Mouse (Mus musculus) megakaryocyte-erythroid progenitor cell, adult 5-6 weeks (primary cell): ENCODE results near the gene Sh3pxd2a. TPM values are rescaled to one million over a fixed set of nuclear protein-coding genes. Genes with fewer than 3 reads are reported as not detected.

Source experiments
- ATAC-seq: replicated peaks from 2 replicates; pipeline ENCODE4 v1.8.0; 2016; ENCODE audit warnings: mild to moderate bottlenecking, inconsistent platforms; ENCODE audit not compliant: severe bottlenecking, poor library complexity, low FRiP score, low TSS enrichment
- total RNA-seq, 2 experiments: library from RNA; stranded (forward) in 1 of 2; stranded (reverse) in 1 of 2; fragments of 200-1000, 215-1000 nt in 1 of 2; fragments of >200 nt in 1 of 2; fragmentation: Nextera tagmentation in 1 of 2; gene quantifications; 2 replicates each; pipeline ENCODE4 v1.2.3; 2014 to 2017

The Sh3pxd2a gene
- total RNA-seq (2014; fragmentation: Nextera tagmentation) (0.55 and 0.96 TPM in 2 replicates), total RNA-seq (2017) (0.34 and 1.0 TPM in 2 replicates)

DNA sequence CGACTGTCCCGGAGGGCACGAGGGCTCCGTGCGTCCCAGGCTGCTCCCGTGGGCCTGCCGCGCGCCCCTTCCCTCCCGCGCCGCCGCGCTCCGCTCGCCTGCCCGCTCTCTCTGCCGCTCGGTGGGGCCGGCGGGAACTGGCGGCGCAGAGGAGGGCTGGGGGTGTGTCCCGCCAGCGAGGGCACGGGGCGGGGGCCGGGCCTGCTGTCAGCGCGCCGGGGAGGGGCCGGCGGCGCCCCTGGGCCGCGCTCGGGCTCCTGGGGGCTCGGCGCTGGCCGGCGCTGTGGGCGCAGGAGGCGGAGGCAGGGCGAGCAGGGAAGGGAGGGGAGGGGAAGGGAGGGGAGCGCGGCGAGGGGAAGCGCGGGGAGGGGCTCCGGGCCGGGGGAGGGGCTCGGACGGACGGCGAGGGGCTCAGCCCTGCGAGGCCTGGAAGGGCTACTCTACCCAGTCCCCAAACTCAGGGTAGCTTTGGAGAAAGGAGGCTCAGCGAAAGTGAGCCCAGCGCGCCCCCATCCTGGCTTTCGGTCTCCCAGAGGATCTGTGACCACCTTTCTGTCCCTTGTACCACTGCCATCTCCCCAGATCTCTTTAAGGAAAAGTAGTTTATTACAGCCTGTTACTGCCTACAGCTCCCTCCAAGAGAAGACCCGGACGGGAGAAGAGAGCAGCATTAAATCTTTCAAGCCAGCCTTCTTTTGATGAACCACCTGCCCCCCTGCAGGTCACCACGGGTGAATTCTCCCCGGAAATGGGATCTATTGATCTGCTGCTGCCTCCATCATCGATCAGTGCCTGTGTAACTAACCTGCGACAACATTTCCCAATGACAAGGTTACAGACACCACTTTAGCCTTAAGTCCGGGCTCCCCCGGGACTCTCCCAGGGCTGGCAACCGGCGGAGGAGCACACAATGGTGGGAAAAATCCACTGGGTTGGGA lies at the start of gene Sh3pxd2a:
Gene Sh3pxd2a (minus strand): TSS at position 98 of the 938 bp plus-strand sequence.
- ATAC-seq = no peak

DNA sequence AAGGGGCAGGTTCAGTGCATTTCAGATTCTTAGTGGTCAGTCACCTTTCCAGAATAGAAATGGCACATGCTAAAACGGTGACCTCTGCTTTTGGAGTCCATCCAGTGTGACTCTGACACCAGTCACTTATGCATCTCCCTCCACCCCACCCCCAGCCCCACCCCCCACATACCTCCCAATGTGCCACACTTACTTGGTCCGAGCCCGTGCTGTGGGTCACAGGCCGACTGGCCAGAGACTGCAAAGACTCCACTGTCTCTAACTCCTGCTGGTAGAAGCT lies 49.4 kb upstream of the Sh3pxd2a start:
- ATAC-seq = no peak

DNA sequence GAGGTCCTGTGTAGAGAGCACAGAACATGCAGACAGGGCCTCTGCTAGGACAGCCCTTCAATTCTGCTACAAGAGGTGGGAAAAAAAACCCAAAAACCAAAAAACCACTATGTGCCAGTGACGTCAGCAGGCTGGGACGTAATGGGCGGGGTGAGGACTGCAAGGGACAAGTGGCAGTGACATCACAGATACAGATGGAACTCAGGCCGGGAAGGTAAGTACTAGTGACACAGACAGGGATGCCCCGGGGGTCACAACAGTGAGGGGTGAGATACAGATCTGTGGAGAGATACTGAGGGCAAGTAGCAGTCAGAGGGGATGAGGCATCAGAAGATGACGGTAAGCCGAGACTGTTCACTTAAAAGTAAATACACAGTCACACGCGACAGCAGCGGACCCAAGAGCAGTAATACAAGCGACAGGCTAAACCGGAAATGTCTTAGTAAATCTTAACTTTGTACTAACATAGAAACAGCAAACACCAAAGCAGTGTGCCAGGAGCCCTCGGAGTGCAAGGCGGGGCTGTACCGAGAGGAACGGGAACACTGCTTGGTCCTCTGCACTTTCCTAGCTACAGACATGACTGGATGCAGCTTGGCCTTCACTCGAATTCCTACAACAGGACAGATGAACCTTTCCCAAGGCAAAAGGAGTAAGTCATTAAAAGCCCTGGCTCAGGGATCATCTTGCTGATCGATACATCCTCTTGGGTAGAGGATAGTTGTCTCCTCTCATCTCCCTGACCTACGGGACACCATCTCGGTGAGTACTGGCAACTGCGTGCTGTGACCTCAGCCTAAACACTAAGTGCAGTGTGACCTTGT lies 48.8 kb upstream of the Sh3pxd2a start:
- no peak for ATAC-seq

DNA sequence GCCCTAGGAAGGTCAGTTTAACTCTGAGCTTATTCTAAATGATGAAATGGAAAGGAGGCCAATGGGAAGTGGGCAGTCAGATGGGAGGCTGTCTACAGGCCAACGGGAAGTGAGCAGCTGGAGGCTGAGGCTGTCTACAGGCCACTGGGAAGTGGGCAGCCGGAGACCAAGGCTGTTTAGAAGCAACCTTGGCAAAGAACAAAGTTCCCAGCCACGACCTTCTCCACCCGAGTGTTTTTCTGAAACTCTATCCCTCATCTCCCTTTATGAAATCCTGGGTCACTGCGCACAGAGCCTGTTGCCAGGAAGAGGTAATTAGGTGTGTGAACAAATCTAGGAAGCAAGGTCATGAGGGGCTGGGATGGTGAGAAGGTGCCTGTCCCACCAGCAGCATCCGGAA lies 47.8 kb upstream of the Sh3pxd2a start:
- ATAC-seq = no peak

DNA sequence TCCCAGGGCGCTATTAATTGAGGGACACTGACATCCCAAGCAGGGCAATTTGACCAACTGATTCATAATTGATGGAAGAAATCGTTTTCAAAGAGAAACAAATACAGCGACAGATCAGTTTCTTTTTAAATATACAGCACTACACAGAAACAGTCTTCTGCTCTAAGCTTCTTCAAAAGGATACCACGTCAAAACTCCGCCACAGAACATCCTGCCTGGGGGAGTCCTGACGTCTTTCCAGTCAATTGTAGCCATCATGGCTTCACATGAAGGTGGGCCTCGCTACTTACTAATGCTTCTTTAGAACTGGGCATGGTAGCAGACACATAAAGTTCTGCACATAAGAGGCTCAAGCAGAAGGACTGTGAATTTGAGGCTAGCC lies 47.1 kb upstream of the Sh3pxd2a start:
- no peak for ATAC-seq

DNA sequence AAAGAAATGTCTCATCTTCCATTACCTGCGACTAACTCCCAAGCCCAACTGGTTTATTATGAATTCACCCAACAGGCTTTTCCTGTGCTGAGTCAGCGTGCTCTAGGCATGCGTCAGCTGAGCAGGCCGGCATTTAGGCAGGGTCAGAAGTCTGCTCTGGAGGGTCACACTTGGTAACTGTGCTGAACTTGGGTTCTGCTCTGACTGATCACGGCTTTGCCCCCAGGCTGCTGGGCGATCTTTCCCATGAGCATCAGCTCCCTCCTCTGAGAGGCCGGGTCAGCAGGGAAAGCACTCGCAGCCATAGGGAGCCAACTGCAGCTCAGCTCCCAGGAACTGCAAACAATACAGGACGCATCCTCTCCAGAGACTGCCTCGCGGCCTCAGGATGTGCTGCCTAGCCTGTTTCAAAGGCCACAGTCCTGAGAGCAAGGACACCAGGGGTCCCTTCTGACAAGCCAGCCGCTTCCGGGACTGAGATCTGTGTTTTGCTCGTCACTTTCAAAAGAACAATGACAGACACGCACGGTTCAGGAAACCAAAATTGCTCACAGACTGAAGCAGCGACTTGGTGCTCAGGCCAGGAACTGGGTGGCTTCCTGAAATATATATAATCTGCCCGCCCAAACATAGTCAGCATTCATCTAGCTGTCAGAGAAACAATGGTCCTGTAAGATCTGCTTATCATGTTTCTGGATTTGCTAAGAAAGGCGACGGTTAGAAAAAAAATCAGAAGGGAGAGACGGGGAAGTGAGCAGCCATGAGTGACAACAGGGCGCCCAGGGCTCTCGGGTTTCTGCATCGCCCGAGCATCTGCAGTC lies 46.5 kb upstream of the Sh3pxd2a start:
- 0 out of 2 replicates have a peak, but pooled peaks have one; percentile 16 for ATAC-seq

DNA sequence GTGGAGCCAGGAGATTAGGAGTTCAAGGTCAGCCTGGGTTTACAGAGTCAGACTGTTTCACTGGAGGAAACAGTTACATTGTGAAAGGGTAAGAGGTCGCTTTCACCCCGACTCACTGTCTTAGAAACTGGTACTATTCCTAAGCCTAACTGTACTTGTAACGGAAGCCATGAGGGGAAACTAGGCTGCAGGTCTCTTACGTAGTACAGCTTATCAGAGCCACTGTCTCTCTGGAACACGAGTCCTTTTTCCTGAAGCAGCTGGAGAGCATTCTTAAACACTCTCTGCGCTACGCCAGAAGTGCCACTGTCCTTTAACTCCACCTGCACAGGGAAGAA lies 45.9 kb upstream of the Sh3pxd2a start:
- 0 out of 2 replicates have a peak, but pooled peaks have one; percentile 7 for ATAC-seq

DNA sequence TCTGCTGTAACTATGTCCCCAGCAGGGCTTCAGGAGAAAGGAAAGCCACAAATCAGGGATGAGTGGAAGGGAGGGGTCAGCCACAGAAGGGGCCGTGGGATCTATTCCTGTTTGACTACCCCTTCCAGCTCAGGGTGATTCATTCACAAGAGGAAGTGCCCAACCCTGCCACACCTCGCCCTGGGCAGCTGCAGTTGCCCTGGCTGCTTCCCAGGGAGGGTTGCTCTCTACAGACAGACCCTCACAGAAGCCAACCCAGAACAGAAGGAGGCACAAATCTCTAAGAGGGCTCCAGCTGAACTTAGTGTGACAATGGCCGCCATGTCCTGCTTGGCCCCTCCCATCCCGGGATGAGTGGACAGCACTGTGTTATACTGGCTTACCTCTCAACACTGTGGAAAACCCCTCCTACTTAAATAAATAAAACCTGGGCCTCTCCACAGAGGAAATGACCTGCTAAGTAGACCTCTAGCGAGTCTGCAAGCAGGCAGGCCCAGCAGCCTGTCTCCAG lies 44.6 kb upstream of the Sh3pxd2a start:
- ATAC-seq = no peak

DNA sequence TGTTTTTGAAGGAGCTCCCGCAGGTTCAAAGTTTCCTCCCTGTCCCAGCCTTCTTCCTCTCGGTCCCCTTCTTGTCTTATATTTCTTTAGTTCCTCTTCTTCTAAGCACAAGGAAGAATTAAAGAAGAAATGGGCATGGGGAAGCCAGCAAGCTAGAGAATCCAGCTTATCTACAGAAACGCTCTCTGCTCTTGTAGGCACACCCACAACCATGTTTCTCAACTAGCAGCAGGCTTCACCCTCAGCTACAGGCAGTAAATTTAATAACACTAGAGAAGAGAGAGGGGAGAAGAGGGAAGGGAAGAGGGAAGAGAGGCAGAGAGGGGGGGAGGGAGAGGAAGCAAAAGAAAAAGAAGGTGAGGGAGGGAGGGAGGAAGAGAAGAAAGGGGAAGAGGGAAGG lies 44.0 kb upstream of the Sh3pxd2a start:
- ATAC-seq = no peak

DNA sequence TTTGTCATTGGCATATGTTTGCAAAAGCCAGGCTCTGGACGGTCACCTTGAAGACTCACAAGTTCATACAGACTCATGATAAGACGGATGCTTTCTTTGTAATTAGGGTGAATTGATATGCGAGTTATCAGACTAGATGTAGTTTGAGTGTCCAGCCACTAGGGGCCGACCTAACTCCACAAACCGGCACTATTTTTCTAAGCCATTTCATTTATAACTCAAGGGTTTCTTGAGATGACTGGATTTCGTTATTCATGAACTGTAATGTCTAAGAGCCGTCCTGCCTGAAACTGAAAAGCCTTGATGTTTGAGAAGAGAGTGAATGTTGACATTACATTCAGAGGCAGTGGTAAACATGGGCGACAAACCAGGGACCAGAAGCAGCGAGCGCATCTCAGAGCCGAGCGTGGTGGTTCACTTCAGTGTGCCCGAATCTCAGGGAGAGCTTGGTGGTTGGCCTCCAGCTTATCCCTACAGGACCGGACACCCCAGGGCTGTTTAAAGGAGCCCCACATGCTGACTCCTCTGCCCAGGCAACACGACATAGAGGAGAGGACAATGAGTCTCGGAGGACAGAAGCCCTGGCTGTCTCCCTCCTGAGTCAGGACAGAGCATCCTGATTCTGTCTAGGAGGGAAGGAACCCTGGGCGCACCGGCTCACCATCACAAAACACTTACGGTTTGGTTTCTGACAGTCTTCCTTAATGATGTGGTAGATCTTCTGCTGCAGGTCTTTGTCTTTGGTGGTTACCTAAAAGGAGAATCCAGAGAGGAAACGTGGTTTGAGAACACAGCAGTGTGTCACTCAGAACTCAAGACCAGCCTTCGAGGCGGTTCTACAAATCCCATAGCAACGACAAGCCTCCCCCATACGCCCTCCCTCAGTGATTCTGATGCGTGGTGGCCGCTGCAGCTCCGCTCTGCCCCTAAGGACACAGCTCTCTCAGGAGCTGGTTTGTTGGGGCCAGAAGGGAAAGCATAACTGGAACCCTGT lies 43.2 kb upstream of the Sh3pxd2a start:
- peak; percentile 48 for ATAC-seq

DNA sequence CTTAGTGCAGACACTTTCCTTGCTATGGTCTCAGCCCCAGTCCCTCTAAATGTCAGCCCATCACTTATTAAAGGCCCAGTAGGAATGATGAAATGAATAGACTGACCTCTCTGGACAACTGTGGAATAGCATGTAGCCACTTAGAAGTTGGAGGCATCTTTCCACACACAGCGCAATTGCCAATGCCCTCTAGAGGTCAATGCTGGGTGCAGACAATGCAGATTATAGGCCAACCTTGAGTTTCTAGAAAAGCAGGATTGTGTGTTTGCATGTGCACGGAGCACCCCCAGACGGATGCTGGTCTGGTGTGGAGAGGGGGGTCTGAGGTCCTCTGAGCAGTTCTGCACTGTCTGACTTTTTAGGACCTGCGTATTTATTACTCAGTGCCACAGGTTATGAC lies 39.4 kb upstream of the Sh3pxd2a start:
- ATAC-seq = peak; percentile 76

DNA sequence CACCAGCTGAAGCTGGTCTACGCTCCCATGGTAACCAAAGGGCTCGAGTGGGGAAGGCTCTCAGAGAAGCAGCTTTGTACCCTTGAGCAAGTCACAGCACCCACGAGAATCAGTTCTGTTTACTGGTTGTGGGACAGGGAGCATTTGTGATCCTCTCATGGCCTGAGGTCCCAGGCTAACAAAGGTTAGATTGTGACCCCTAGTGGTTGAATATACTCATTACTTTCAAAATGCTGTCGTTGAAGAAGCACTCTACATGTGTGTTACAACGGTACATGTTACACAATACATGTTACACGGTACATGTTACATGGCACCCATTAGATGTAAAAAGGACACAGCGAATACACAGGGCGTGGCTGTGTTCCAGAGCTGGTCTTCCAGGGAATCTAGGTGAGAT lies 38.4 kb upstream of the Sh3pxd2a start:
- 0 out of 2 replicates have a peak, but pooled peaks have one; percentile 28 for ATAC-seq

DNA sequence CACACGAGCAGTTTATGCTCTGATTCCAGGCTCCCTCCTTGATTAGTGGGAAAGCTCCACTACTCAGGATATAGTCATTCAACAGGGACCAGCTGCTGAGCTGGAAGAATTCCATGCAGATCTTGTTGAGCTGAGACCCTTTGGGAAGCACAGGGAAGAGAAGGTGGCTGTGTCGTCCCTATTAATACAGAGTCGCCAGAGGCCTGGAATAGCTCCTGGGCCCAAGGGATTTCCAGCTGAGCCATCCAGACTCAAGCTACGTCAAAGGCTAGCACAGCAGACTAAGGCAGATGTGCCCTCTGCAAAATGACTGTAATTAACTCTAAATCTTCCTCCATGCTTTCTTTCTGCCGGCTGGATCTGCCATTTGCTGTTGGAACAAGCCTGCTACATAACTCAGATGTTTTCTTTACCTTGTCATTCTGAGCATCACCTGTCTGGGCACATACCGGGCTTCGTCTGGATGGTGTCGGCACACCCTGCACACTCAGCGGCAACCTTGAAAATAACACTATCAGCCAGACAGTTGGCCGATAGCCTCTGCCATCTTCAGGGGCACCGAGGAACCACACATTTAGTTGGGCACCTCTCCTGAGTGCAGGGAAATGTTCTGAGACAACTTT lies 36.3 kb upstream of the Sh3pxd2a start:
- ATAC-seq = no peak

DNA sequence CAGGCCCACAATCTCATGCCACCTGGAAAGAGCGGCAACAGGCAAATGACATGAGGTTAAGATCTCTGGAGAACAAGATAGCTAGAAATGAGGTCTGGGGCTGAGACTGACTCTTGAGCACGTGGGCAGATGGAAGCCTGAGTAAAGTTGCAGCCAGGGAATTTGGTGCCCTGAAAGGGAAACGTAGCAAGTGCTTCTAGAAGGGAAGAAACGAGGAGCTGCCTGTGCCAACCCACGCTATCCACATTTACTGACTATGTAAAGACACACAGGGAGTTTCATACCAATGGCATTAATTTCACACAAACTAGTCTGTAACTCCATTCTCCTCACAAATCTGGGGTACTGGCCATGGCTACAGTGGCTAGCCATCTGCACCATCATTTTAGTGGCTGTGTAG lies 35.6 kb upstream of the Sh3pxd2a start:
- no peak for ATAC-seq

DNA sequence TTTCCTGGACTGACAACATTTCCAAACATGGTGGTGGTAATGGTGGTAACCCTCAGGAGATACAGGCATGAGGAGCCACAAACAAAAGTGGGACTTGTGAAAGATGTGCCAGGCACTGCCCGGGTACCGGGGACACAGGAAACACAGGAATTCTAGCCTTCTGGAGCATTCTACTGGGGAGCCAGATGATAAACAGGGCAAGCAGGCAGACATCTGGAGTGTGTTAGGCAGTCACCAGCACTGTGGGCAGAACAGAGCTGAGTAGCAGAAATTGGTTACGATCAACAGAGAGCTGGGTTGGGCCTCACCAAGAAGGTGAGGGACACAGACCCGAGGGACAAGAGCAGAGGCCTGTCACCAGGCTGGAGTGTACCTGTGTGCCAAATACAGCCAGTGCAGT lies 34.7 kb upstream of the Sh3pxd2a start:
- no peak for ATAC-seq

DNA sequence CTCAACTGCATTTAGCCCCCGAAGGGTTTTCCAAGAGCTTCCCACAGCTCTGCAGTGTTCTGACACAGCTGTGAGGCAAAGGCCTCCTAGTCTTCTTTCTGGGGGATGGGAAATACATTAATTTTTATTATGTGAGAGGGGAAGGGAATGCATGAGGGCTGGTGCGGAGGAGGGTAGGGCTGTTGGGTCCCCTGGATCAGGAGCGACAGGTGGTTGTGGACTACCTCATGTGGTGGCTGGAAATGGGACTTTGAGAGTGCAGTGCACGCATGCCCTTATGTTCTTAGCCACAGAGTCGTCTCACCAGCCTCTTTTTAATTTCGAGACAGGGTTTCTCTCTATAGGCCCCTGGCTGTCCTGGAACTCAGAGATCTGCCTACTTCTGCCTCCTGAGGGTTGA lies 33.5 kb upstream of the Sh3pxd2a start:
- no peak for ATAC-seq

DNA sequence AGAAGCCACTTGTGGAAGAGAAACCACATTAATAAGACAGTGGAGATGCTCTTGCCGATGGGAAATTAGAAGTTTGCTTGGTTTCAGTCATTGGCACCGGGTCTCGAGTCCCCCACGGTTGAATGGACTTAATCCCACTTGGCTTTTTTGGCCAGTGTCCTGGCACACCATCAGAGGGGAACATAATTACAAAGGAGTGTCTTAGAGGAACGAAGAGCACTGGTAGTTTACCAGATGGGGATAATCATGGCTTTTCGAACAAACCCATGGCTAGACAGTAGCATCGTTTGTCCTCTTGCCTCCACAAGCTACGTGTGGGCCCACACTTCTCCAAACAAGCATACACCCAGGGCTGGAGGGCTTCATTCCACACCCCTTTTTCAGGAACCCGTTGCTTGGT lies 33.1 kb upstream of the Sh3pxd2a start:
- no peak for ATAC-seq
